Mouse (Mus musculus): ENCODE results near the gene Ebi3. TPM values are rescaled to one million over a fixed set of nuclear protein-coding genes. Genes with fewer than 3 reads are reported as not detected.

The Ebi3 gene
- total RNA-seq, 2 experiments from 2014 or later: 4.9 to 6.1 TPM

- ATAC-seq (replicated peaks; ENCODE audit: low FRiP score, poor library complexity, severe bottlenecking): no peak
Observed at GRCm38 (mm10) chr17:55957726-55958583, 5.5 kb downstream of the Ebi3 start.

GRCm38 (mm10) chr17:55958584-55958886 is 6.1 kb downstream of the Ebi3 start:
- peak; percentile 3; the same call in 1 of the 2 replicates for ATAC-seq (replicated peaks; ENCODE audit: low FRiP score, poor library complexity, severe bottlenecking)

DNA sequence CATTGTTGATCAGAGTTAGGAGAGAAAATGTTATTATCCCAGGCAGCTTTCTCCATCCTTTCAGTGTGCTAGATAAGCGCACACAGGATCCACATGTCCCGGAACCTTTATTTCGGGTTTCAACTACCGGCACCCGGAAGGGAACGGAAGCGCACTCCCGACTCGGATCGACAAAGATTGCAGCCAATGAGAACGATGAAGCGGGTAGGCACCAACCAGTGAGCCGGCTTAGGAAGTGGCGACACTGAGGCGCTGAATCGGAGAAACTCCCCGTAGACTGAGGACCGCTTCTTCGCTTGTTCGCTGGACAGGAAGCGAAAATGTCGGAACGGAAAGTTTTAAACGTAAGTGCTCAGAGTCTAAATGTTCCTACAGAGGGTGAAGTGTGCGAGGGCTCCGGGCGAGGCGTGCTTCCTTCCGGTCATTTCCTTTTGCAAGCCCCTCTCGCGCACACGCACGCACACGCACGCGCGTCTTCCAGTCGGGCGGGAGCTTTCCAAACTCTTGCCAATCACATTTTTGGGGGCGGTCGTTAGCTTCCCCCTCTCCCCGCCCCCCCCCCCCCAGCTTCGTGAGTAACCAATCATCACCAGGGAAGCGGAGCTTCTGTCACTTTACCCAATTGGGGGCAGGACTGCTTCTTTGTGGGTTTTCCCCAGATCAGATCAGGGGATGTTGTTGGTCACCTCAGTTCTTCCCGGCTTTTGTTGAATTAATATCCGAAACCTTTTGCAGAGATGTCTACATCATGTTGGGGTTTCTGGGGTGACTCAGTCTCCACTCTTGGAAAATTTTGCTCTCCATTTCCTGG is 6.7 kb downstream of the Ebi3 start, which contains the start of gene Yju2:
Gene Yju2, plus strand, starts transcription at position 182 of the 811 bp plus-strand sequence.
- peak; percentile 89 for ATAC-seq (replicated peaks; ENCODE audit: low FRiP score, poor library complexity, severe bottlenecking)

DNA sequence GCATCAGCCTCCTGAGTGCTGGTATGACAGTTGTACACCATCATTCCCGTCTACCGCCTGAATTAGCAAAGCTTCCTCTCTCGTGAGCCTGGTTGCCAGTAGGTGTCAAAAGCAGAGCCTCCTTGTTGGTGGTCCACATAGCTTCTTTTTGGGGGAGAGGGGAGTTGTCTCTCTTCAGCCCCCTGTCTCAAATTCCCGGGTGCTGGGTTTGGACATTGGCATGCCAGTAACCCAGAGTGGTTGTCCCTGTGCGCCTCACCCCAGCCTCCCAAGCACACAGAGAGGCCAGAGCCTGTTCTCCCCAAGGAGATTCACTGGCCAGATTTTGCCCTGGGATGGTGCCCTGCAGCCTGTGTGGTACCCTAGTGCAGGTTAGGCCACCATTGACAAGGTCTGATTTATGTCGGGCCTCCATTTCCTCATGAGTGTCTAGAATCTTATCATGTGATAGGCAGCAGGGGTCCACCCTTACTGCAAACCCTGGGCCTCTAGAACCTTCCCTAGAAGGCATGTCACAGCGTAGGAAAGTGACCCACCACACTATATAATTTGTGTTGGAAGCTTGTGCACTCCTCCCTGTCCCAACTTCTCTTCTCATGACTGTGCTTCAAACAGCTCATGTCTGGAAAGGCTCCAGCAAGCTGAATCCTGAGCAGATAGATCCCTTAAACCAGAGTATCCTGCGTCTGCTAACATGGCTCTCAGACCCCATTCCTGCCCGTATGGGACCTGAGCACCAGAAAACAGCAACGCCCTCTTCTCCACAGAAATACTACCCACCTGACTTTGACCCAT is 7.7 kb downstream of the Ebi3 start:
- 0 out of 2 replicates have a peak, but pooled peaks have one; percentile 2 for ATAC-seq (replicated peaks; ENCODE audit: low FRiP score, poor library complexity, severe bottlenecking)

DNA sequence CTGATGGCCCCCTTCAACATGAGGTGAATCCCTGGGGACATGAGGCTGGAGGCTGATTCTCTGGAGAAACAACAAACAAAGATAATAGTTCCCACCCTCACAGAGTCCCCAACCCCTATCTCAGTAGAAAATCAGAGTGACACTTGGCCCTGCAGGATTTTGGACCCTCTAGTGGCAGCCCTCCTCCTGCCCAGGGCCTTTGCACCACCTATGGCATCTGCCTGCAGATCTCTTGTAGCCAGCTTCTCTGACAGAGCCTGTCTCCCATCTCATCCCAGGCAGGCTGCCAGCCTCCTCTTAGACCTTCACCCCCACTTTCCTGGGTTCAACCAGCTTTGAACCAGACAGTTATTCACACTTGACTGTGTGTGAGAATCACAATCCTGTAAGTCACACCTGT is 8.4 kb downstream of the Ebi3 start:
- no peak for ATAC-seq (replicated peaks; ENCODE audit: low FRiP score, poor library complexity, severe bottlenecking)

- ATAC-seq (replicated peaks; ENCODE audit: low FRiP score, poor library complexity, severe bottlenecking): no peak
Observed at GRCm38 (mm10) chr17:55961631-55962030, 9.2 kb downstream of the Ebi3 start.

- no peak for ATAC-seq (replicated peaks; ENCODE audit: low FRiP score, poor library complexity, severe bottlenecking)
Observed at GRCm38 (mm10) chr17:55963171-55963570, 10.7 kb downstream of the Ebi3 start.

DNA sequence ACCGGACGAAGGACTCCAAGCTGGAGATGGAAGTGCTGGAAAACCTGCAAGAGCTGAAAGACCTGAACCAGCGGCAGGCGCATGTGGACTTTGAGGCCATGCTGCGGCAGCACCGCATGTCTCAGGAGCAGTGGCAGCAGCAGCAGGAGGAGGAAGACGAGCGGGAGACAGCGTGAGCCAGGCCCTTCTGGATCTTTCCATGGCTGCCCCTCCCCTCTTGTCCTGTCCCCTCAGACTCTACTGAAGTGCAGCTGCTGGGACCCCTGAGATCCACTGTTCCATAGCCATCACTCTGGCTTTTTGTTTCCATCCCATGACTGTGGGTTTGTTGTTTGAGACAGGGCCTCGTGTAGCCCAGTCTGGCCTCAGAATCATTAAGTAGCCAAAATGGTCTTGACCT is 12.1 kb downstream of the Ebi3 start:
- ATAC-seq (replicated peaks; ENCODE audit: low FRiP score, poor library complexity, severe bottlenecking): no peak

- ATAC-seq (replicated peaks; ENCODE audit: low FRiP score, poor library complexity, severe bottlenecking): no peak
Observed at GRCm38 (mm10) chr17:55964996-55965395, 12.6 kb downstream of the Ebi3 start.

DNA sequence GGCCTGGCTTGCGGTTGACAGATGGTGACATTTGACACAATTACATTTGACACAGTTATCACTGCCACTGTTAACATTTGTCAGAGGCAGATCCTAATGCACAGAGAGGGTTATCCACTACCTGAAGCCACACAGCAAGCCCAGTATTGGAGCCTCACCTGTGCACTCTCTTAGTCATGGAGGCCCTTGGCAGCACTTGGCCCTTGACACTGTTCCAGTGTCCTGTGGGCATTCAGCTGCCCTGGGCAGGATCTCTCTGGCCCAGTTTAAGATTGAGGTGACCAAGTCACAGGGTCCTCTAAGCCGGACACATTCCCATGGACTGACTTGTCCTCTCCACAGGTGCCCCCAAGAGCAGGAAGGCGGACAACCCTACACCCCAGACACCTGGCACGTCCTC is 14.7 kb downstream of the Ebi3 start:
- ATAC-seq (replicated peaks; ENCODE audit: low FRiP score, poor library complexity, severe bottlenecking): no peak

DNA sequence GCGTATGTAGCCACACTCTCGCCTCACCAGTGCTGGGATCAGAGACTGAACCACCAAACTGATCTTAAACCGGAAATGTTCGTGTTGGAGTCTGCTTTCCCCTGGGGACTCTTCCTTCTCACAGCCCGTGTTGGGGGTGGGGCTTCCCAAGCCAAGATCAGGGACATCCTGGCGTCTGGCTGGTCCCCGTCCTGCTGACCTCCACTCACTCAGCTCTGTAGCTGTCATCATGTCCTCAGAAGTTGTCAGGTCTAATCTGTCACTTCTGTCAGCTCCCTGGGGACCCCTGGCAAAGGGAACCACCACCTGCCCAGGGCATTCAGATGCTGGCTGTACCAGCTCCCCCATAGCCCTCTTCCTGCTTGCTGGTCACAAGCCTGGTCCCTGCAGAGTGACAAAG is 15.8 kb downstream of the Ebi3 start:
- no peak for ATAC-seq (replicated peaks; ENCODE audit: low FRiP score, poor library complexity, severe bottlenecking)

DNA sequence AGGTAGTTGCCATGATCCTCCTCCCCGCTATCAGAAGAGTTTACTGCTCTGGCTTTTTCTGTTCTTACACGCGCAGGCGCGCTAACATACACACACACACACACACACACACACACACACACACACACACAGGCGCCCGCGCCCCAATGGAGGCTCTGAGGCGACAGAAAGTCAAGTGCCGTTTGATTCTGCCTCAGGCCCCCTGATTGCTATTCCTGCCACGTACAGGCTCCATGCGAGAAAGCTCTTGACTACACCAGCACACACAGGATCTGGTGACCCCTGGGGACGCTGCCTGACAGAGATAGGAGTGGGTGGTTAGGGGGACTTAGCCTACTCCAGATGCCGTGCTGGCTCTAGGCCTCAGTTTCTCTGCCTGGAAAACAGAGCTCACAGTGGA is 17.1 kb downstream of the Ebi3 start:
- ATAC-seq (replicated peaks; ENCODE audit: low FRiP score, poor library complexity, severe bottlenecking): no peak

GRCm38 (mm10) chr17:55969966-55970891 is 17.8 kb downstream of the Ebi3 start, which contains the start of gene Shd:
Gene Shd (plus strand): TSS chr17:55970467.
- ATAC-seq (replicated peaks; ENCODE audit: low FRiP score, poor library complexity, severe bottlenecking): no peak

- ATAC-seq (replicated peaks; ENCODE audit: low FRiP score, poor library complexity, severe bottlenecking): no peak
Observed at GRCm38 (mm10) chr17:55971453-55971852, 19.0 kb downstream of the Ebi3 start.

DNA sequence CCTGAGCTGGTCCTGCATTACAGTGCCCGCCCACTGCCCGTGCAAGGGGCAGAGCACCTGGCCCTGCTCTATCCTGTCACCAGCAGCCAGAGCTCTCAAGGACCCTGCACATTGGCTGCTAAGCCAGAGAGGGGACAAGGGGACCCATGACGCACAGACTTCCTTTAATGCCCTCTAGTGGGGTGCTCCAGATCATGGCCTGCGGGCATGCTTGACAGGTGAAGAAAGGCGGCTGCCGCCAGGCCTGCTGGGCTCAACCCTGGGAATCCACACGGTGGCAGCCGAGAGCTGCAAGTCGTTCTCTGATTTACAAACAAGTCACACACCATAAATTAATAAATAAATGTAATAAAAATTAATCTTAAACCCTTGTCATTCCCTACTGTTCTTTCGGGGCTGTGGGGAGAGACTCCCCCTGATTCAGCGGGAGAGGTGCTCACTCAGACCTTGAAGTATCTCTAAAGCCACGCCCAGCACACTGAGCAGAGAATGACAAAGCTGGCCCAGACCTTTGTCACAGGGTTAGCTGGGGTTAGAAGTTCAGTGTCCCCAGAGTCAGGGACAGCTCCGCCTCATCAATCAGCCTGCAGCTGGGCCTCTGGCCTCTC is 23.9 kb downstream of the Ebi3 start:
- 0 out of 2 replicates have a peak, but pooled peaks have one; percentile 47 for ATAC-seq (replicated peaks; ENCODE audit: low FRiP score, poor library complexity, severe bottlenecking)

- ATAC-seq (replicated peaks; ENCODE audit: low FRiP score, poor library complexity, severe bottlenecking): no peak
Observed at GRCm38 (mm10) chr17:55977301-55977700, 24.9 kb downstream of the Ebi3 start.

GRCm38 (mm10) chr17:55986030-55986961 is 33.9 kb downstream of the Ebi3 start, which contains the start of gene Fsd1:
Gene Fsd1 (plus strand): TSS chr17:55986509.
- ATAC-seq (replicated peaks; ENCODE audit: low FRiP score, poor library complexity, severe bottlenecking): no peak

Data from erythroblast, adult 5-6 weeks (primary cell).